Mouse (Mus musculus): ENCODE measurements around the gene Ncf2. TPM values are rescaled to one million over a fixed set of nuclear protein-coding genes. Genes with fewer than 3 reads are reported as not detected.

The Ncf2 gene
- total RNA-seq, 2 experiments from 2014 or later: 2.5 to 2.8 TPM

DNA sequence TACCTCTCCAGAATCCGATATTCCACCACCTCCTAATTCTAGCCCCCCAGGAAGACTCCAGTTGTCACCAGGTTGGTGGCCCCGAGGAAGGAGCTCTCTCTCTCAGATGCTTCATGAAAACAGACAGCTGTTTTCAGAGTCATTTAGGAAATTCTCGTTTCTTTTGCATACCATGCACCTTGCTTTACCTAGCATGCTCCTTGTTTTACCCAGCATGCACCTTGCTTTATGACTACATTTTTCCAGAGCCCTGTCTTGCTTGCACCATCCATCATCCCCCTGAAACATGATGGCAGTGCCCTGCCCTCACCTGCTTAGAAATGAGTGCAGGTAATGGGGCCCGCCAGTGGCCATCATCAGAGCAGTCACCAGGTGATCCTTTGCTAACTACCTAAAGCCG is 31.6 kb downstream of the Ncf2 start:
- no peak for DNase-seq

DNA sequence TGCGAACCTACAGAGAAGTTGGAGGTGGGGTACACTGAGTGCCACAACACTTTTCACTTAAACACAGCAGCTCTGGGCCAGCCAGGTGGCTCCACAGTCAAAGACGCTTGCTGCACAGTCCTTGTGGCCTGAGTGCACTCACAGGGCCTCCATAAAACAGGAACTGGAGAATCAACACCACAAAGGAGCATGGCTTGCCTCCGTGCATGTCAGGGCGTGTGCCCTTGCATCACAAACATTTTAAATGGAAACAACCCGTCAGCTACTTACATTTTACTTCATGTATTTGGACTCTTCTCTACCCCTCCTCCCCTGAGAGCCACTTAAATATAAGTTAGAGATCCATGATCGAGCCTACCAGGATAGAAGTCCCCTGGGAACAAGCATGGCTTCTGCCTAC is 32.3 kb downstream of the Ncf2 start:
- no peak for DNase-seq

DNA sequence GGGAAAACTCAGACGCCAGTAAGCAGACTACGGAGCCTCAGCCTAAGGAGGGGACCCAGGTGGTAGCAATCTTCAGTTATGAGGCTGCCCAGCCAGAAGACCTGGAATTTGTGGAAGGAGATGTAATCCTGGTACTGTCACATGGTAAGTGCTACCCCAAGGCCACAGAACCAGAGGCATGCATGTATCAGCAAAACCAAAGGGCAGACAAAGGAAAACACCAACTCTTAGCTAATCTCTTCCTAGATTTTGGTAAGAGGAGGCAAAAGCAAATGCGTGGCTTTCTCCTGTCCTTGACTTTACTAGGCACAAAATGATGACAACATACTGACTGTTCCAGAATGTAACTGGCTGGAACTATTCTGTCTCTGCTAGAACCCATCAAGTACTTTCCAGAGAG is 35.1 kb downstream of the Ncf2 start:
- no peak for DNase-seq

DNA sequence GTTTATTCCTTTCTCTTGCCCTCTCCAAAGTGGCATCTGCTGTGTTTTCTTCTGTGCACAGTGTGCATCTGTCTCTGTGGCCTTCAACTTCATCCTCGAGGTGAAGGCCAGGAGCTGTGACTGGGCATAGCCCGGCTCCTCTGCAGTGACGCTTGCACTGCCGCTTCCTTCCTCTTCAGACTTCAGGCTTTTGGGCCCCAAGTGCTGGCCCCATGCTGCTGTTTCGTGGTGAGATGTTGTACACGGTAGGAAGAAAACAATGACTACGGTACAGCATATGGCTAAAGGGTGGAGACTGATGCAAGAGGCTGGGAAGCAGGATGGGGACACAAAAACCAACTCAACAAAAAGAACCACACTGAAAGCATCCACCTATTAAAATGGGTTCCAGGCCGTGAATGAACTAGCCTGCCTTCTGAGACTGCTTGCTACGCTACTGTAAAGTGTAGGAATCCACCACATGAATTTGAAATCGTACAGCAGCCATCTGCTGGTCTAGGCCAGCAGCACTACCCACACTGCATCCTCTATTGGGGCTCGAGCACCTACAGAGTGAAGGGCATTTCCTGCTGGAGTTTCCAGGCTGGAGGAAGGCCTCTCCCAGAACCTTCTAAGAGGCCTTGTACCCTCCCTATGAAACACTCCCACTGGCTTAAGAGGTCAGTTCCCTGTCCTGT is 38.2 kb downstream of the Ncf2 start:
- DNase-seq: no peak

DNA sequence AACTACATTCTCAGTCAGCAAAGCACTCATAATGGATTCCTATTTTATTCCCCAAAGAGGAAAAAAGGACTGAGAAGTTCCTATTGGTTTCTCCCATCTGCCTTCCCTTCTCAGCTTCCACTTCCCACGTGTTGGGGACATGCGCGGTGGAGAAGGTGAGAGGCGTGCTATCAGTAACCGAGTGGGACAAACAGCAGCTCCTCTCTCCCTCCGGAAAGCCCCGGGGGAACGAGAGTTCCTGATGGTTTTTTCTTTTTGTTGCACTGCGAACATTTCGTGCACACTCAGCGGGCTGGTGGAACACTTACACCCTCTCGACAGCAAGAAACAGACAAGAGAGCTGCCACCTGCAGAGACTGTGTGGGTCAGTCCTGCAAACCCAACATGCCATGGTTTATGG is 38.8 kb downstream of the Ncf2 start:
- no peak for DNase-seq

DNA sequence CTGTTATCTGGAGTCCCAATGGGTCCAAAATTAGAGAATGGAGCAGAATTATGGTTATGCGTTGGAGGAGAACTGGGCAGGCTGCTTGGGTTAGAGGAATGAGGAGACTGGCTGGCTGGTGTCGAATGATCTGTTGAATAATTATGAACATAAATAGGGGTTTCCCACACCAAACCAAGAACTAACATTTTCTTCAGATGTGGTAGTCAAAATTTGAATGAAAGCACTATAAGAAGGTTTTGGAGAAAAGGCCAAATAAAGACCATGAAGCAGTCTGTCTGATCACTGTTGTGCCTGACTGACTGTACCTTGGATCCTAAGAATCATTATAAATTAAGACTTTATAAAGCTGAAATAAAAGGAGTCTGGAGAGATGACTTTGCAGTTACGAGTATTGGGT is 40.3 kb downstream of the Ncf2 start:
- DNase-seq: no peak

DNA sequence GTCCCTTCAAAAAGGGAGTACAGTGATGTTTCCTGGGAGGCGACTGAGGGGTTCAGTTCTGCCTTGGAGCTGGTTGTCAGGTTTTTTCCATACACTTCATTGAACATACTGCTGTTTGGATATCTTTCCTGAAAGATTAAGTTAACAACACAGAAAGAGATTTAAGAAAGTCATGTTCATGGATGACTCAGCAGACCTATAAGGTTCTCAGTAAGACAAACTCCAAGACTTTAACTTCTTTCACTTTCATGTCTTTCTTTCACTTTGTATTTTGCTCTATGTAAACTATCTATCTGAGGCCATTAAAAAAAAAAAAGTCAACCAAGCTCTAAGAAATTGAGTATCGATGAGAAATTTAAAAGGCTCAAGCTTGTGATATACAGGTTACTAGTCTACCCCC is 41.1 kb downstream of the Ncf2 start:
- DNase-seq: no peak

DNA sequence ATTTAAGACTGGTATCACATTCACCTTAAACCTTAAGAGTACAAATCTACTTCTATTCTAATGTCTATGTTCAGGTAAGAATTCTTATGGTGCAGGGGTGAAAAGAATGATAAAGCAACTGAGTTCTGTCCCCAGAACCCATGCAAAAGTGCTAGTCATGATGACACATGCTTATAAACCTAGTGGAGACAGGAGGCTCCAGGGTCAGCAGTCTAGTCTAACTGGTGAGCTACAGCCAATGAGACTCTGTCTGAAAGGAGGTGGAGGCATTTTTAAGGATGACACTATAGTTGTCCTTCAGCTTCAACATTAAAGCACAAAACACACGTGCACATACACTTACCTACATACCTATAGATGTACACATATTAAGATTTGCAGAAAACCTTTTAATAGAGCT is 44.6 kb downstream of the Ncf2 start:
- DNase-seq: no peak

DNA sequence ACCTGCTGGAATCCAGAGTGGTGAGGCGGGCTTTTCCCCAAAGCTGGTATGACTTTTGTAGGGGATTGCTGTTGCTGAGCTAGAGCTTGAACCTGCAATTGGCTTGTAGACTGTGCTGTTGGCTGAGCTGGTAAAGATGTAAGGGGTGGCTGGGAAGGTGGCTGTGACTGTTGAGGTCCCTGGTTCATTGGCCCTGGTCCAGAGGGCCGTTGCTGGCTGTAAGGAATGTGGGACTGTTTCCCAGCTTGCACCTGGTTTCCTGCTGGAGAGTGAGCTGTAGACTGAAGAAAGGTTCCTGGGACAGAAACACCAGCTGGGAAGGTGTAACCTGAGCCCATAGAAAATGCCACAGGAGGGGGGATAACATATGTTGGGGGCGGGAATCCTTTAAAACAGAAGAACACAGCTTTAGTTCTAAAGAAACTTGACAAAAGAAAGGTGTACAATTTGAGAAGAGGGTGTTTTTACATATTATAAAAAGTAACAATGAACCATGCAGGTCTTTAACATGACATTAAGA is 45.3 kb downstream of the Ncf2 start:
- DNase-seq: no peak

DNA sequence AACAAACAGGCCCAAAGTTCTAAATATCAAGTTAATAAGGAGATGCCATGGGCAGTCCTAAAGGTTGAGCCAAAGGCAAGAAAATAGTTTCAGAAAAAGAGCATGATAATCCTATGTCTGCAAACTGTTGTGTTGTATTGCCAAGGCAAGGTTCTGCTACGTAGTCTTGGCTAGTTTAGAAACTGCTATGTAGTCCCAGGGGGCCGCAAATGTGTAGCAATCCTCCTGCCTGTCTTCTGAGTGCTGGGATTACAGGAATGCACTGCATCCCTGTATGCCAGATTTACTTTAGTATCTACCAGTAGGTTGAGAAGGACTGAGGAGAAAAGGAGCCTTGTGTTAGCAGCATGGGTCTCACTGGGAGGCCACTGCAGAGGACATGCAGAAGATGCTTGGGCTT is 46.9 kb downstream of the Ncf2 start:
- DNase-seq: no peak

DNA sequence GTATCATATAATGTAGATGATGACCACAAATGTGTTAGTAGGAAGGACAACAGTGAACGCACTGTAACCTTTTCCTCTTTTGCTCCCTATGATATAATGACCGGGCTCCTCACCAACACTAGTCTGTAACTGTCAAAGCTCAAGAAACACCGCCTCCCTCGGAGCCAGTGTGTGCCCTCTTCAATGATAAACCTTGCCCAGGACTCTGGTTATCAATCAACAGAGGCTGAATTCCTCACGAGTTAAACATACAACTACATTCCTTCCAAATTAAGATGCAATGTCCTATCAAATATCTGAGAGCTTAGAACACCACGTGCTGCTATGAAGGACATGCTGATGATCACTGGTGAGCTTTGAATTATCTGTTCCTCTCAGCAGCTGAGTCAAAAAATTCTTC is 69.9 kb downstream of the Ncf2 start:
- no peak for DNase-seq

DNA sequence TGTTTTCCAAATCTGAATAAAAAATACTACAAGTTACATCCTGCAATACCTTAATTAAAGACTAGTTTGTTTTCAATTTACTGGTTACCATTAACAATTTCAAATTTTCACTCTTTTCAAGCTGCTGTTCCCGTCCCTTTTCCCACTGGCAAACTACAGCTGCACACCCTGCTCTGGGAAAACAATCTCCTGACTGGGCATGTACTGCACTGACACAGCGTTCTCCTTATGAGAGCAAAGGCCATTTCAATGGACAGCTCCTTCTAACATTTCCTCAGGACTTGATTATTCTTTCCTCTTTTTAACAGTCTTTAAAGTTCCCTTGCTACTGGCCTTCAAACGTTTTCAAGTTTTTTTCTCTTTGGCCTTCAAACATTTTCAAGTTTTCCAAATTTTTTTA is 71.0 kb downstream of the Ncf2 start:
- DNase-seq: no peak

Other genes starting within 250 kb of the Ncf2 start
- gene Apobec4, start 49.6 kb upstream of the Ncf2 start, total RNA-seq (2021): not detected
- 10 to 100 TPM; 29.3 to 37.1 TPM for gene Rgl1, start 33.8 kb upstream of the Ncf2 start, total RNA-seq (2021)
- gene Arpc5, start 33.7 kb upstream of the Ncf2 start, total RNA-seq (2021): 10 to 100 TPM; 38.2 to 49.0 TPM
- 10 to 100 TPM; 39.6 to 42.2 TPM for gene Smg7, start 102.5 kb downstream of the Ncf2 start, total RNA-seq (2021)
- gene Nmnat2, start 154.8 kb downstream of the Ncf2 start, total RNA-seq (2021): 1 to 10 TPM; 2.3 to 3.8 TPM